Mouse (Mus musculus) B cell, adult 67 days (primary cell): ENCODE data around the gene Gm2897. TPM values are rescaled to one million over a fixed set of nuclear protein-coding genes. Genes with fewer than 3 reads are reported as not detected.

Experiments used
- total RNA-seq, 2 experiments: library from RNA; stranded (reverse); gene quantifications; 4 replicates each; pipeline ENCODE4 v1.2.4; 2023

Gm2897 gene
- total RNA-seq: not detected

DNA sequence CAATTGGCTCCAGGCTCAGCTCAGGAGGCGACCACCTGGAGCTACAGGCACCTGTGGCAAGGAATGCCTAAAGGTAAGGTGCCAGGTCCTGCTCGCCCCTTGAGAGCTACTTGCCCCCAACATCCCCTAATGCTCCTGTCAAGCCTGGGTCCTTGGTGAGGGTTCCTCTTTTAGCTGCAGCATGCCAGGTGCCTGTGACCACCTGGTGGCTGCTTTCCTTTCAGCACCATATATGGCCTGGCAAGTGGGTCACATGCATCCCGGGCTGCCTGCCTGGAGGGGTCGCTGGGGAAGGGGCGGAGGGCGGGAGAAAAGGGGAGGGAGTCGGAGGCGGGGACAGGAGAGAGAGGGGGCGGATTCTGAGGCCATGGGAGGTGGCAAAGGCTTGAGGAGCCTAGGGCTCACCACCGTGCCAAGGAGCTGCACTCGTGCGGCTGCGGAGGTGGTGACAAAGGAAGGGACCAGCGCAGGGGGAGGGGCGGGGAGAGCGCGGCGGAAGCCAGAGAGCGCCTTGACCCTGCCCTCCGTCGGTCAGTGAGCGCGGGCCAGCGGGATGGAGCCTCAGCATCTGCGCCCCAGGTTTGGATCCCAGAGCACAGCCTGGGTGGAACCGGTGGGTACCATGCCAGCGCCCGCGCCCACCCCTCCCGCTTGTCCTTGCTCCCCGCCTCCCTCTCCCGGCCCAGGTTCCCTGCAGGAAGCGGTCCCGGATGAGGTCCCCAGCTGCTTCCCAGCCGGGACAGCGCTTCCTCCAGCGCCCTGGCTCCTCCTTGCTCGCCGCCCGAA, at the start of gene Gm2897:
Gm2897 (plus strand) TSS at position 559 of the 786 bp plus-strand sequence.

DNA sequence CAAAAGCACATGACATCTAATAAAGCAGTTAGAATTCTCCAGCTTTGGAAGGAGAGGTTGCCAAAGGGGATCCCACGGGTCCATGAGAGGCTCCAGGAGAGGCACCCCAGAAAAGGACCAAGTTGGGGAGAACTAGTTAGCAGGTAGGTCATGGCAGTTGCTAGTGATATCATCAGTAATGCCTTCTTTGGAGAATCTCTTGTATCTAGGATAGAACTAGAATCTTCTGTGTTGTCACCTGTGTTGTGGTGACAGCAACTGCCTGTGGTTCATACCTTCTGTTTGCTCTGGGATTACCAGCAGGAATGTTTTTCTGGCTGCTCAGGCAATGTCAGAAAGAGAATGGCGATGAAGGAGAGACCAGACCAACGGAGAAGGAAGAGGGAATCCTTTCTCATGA, 19.4 kb upstream of the Gm2897 start, which contains the start of gene Gm2888:
Gm2888 (plus strand) TSS at position 301 of the 400 bp plus-strand sequence.

Other genes with a start within 250 kb of the Gm2897 start
- not detected for gene Gm2888, start 19.3 kb upstream of the Gm2897 start, total RNA-seq
- not detected for gene Gm10340, start 84.7 kb downstream of the Gm2897 start, total RNA-seq
- gene Gm5795, start 139.0 kb downstream of the Gm2897 start, total RNA-seq: not detected
- gene D830030K20Rik, start 159.2 kb downstream of the Gm2897 start, total RNA-seq: not detected